Mouse (Mus musculus) liver, embryonic 11.5 days (tissue): ENCODE data around the gene Cradd. TPM values are rescaled to one million over a fixed set of nuclear protein-coding genes. Genes with fewer than 3 reads are reported as not detected.

Source experiments
- ATAC-seq: fragments of 200-750 bp; cut with Nextera tagmentation; replicated peaks from 2 replicates; pipeline ENCODE4 v1.8.0; 2017; ENCODE audit warnings: moderate number of reproducible peaks, mild to moderate bottlenecking, moderate TSS enrichment, moderate library complexity; ENCODE audit not compliant: low FRiP score
- DNase-seq: peaks from one replicate; pipeline ENCODE4 v3.0.0-alpha.2; 2017; ENCODE audit warnings: low spot score
- H3K27ac ChIP-seq: fragments of 300-500 bp; sonication (generic); 2 replicates; pipeline ENCODE4 v1.5.1; 2014; ENCODE audit warnings: mild to moderate bottlenecking, low read depth, low read length, control low read depth
- H3K27me3 ChIP-seq: fragments of 300-500 bp; sonication (generic); replicated peaks from 2 replicates; pipeline ENCODE4 v1.6.1; 2014; ENCODE audit warnings: low read length, mixed read lengths; ENCODE audit not compliant: control insufficient read depth, insufficient read depth
- H3K36me3 ChIP-seq: fragments of 300-500 bp; sonication (generic); 2 replicates; pipeline ENCODE4 v1.6.1; 2014; ENCODE audit warnings: mild to moderate bottlenecking, low read length, moderate library complexity, mixed read lengths; ENCODE audit not compliant: control insufficient read depth, insufficient read depth
- H3K4me1 ChIP-seq: fragments of 300-500 bp; sonication (generic); replicated peaks from 2 replicates; pipeline ENCODE4 v1.6.1; 2014; ENCODE audit warnings: low read length, mixed read lengths; ENCODE audit not compliant: control insufficient read depth, insufficient read depth
- H3K4me2 ChIP-seq: fragments of 300-500 bp; sonication (generic); 2 replicates; pipeline ENCODE4 v1.6.1; 2014; ENCODE audit warnings: mild to moderate bottlenecking, control low read depth, moderate library complexity
- H3K4me3 ChIP-seq: fragments of 300-500 bp; sonication (generic); 2 replicates; pipeline ENCODE4 v1.5.1; 2014; ENCODE audit warnings: low read depth, low read length, control low read depth
- H3K9ac ChIP-seq: fragments of 300-500 bp; sonication (generic); 2 replicates; pipeline ENCODE4 v1.6.1; 2014; ENCODE audit warnings: low read depth, low read length, control low read depth
- H3K9me3 ChIP-seq: fragments of 300-500 bp; sonication (generic); 2 replicates; pipeline ENCODE4 v1.6.1; 2016; ENCODE audit warnings: low read length, inconsistent platforms, mixed read lengths; ENCODE audit not compliant: control insufficient read depth
- WGBS: fragments of 180-500 bp; shearing (Covaris S2); extraction: QIAGEN DNeasy Blood & Tissue Kit; methylation state at CpG from one replicate; pipeline ENCODE4 v1.1.7; 2014; 5-methylcytosine and 5-hydroxymethylcytosine counted together
- polyA plus RNA-seq: library from polyadenylated mRNA; unstranded; fragments of >200 nt; fragmentation: Nextera tagmentation; extraction: Ambion mirVana; gene quantifications from 2 replicates; pipeline ENCODE4 v1.2.1, GENCODE M21; 2014

Cradd gene
- 10.1 and 10.5 TPM in 2 replicates for polyA plus RNA-seq

DNA sequence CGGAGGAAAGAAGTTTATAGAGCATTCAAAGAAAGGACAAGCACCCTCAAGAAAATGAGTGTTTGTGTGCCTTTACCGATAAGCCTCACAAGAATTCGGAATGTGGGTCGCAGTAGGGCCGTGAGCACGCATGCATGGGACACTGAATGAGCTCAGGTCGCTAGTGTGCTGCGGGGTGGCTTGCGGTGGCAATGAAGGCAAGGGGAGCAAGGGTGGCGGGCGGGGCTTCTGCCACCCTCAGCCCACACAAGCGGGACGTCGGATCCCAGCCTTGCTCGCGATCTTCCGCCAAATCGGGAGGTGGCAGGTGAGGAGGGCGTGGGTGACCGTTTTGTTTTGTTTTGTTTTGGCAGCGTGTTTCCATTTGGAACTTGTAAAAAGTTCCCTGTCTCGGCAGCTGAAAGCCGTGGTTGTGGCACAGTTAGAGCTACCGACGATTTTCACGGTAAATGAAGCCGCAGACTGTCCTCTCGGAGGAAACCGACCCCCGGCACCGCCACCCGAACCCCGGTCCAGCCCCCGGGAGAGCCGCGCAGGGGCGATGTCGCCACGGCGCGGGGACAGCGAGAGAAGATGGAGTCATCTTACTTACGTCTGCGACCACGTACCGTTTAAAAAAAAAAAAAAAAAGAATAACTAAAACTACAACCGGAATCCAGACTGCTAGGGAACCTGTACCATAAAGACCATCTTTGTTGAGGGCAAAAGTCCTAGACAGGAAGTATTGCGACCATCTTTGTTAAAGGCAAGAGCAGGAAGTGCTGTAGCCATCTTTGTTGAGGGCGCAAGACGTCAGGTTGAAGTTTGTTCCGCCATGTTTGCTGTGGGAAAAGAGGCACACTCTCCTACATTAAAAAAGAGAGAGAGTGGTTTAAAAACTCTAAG lies at the start of gene Cradd:
TSS of gene Cradd (minus strand) at position 741 of the 885 bp plus-strand sequence.
- H3K4me3 ChIP-seq = peak within 1 kb of the TSS; percentile 74
- peak within 1 kb of the TSS; percentile 87 for H3K9ac ChIP-seq
- H3K27ac ChIP-seq = peak within 1 kb of the TSS; percentile 89
- ATAC-seq (peak; percentile 86), DNase-seq (peak; percentile 80)
- H3K36me3 ChIP-seq = no peaks in the 10 kb centered on the region
- peak within 1 kb of the TSS; percentile 76 for H3K4me2 ChIP-seq
- H3K4me1 ChIP-seq = peaks cover 9% of the 10 kb centered on the region; the same call in 1 of the 2 replicates
- WGBS = under 1% methylated on average over 51 of the region's 51 CpGs
- H3K9me3 ChIP-seq = no peaks in the 10 kb centered on the region
- H3K27me3 ChIP-seq = no peaks in the 10 kb centered on the region

DNA sequence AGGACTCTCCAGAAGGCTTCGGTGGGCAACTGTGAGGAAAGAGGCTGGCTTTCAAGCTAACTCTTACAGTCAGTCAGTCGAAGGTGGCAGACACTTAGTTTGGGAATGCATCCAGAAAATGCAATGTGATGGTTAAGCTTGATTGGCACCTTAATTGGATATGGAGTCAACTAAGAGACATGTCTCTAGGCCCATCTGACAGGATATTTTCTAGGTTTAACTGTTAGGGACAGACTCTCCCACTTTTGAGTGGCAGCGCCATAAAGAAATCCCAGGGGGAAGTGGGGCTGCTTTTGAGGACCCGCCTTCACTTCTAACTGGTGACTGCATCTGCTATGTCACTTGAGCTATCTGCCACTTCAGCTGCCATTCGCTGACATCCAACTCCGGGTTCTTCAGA lies 49.4 kb upstream of the Cradd start:
- DNase-seq = no peak
- Histone ChIP-seq H3K4me2 (no peak overlapping the region), H3K4me3 (no peak overlapping the region), H3K36me3 (no peaks in the 10 kb centered on the region), H3K9ac (no peak overlapping the region), H3K9me3 (no peaks in the 10 kb centered on the region), H3K27me3 (no peaks in the 10 kb centered on the region), H3K4me1 (no peaks in the 10 kb centered on the region), H3K27ac (no peak overlapping the region)
- WGBS = 90% methylated on average over 6 of the region's 6 CpGs
- no peak for ATAC-seq

DNA sequence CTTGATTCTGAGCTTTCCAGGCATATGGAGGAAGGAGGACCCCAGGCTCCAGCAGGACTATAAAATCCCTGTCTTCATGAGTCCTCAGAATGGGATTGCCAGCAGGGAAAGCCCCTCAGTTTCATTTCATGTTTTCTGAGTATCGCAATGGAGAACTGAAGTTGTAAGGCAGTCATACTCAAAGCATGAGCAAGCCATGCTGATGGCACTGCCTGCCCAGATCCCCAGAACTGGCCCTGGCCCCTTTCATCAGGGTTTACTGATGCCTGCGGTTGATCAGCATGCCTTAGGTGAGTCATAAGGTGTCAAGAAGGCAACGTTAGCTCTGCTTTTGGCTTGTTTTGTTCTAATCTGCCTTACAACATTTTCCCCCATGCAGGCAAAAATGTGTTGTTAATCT lies 48.0 kb upstream of the Cradd start:
- no peaks in the 10 kb centered on the region for H3K4me1 ChIP-seq
- no peaks in the 10 kb centered on the region for H3K9me3 ChIP-seq
- WGBS = 82% methylated on average over 3 of the region's 3 CpGs
- no peaks in the 10 kb centered on the region for H3K27me3 ChIP-seq
- ATAC-seq (no peak), DNase-seq (no peak)
- H3K4me2 ChIP-seq = no peak overlapping the region
- H3K9ac ChIP-seq = no peak overlapping the region
- no peak overlapping the region for H3K27ac ChIP-seq
- H3K36me3 ChIP-seq = no peaks in the 10 kb centered on the region
- no peak overlapping the region for H3K4me3 ChIP-seq

DNA sequence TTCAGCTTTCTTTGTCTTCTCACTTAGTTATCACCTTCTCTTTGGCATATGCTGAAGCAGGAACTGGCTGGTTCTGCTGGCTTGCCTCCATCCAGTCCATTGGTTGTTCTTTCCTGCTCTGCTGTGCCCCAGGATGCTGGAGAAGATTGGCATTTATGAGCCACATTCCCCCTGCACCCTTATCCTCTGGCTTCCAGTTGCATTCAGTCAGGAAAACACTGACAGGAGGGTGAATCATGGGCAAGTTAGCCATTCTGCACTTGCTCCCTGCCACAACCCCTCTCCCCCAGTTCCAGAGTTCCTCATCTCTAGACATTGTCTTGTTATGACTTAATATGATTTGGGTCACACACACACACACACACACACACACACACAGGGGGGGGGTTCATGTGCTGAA lies 45.3 kb upstream of the Cradd start:
- Histone ChIP-seq H3K9me3 (no peaks in the 10 kb centered on the region), H3K36me3 (no peaks in the 10 kb centered on the region), H3K4me3 (no peak overlapping the region), H3K4me1 (no peaks in the 10 kb centered on the region), H3K27me3 (no peaks in the 10 kb centered on the region), H3K27ac (no peak overlapping the region), H3K4me2 (no peak overlapping the region), H3K9ac (no peak overlapping the region)
- DNase-seq (no peak), ATAC-seq (no peak)

DNA sequence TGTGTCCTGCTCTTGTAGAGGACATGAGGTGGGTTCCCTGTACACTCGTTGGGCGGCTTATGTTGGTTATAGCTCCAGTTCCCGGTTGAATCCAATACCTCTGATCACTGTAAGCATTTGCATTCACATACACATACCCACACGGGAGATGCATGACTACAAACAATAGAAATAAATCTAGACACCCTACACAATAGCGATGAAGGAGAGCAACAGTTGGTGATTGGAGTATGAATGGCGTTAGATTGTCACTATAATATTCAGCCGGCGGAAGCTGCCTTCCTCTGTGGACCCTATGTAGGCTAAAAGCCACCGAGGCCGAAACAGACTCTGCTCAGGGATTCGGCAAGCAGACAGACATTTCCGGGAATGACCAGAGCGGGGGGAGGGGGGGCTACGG lies 44.2 kb upstream of the Cradd start:
- DNase-seq (no peak), ATAC-seq (no peak)
- Histone ChIP-seq H3K27me3 (no peaks in the 10 kb centered on the region), H3K36me3 (no peaks in the 10 kb centered on the region), H3K4me1 (no peaks in the 10 kb centered on the region), H3K9me3 (no peaks in the 10 kb centered on the region), H3K27ac (no peak overlapping the region), H3K4me3 (no peak overlapping the region), H3K9ac (no peak overlapping the region), H3K4me2 (no peak overlapping the region)
- WGBS = 87% methylated on average over 14 of the region's 14 CpGs

DNA sequence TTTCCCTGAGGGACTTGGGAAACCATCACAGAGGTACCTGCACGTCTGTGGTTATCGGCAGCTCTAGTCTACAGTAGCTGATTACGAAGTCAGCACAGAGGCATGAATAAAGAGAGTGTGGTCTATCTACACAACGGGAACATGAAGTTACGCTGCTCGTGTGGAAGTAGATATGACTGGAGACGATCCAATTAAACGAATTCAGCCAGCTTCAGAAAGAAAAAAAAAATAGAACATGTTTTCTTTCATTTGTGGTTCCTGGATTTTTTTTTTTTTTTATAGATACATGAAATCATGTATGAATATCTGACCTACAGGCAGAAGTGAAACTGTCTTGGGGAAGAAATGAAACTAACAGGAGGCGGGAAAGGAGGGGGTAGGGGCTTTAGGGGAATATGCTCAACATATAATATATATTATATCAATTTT lies 43.7 kb upstream of the Cradd start:
- no peak for ATAC-seq
- no peaks in the 10 kb centered on the region for H3K9me3 ChIP-seq
- 87% methylated on average over 9 of the region's 9 CpGs for WGBS

DNA sequence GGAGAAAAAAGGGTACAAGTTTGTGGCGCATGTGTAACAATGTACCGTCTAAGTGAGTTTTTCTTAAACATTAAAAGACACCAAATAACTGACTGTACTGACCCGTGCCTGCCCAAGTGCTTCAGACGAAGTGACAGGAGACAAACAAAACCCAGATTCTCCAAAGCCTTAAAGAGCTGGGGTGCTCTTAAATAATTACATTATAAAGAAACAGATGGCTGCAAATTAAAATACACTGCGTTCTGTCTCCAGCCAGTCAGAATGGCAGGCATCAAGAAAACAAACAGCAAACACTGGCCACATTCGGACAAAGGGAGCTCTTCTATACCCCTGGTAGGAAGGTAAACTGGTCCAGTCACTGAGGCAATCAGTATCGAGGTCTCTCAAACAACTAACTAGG lies 43.3 kb upstream of the Cradd start:
- Histone ChIP-seq H3K27me3 (no peaks in the 10 kb centered on the region), H3K36me3 (no peaks in the 10 kb centered on the region), H3K9ac (no peak overlapping the region), H3K9me3 (no peaks in the 10 kb centered on the region), H3K4me1 (no peaks in the 10 kb centered on the region), H3K4me3 (no peak overlapping the region), H3K27ac (no peak overlapping the region), H3K4me2 (no peak overlapping the region)
- no peak for ATAC-seq
- WGBS = 84% methylated on average over 7 of the region's 7 CpGs
- DNase-seq = no peak

More for the DNA sequence above, 43.7 kb upstream of the Cradd start:
- H3K9ac ChIP-seq = no peak overlapping the region
- no peaks in the 10 kb centered on the region for H3K4me1 ChIP-seq
- no peak for DNase-seq
- H3K4me3 ChIP-seq = no peak overlapping the region
- no peaks in the 10 kb centered on the region for H3K36me3 ChIP-seq
- no peaks in the 10 kb centered on the region for H3K27me3 ChIP-seq
- no peak overlapping the region for H3K27ac ChIP-seq
- no peak overlapping the region for H3K4me2 ChIP-seq

DNA sequence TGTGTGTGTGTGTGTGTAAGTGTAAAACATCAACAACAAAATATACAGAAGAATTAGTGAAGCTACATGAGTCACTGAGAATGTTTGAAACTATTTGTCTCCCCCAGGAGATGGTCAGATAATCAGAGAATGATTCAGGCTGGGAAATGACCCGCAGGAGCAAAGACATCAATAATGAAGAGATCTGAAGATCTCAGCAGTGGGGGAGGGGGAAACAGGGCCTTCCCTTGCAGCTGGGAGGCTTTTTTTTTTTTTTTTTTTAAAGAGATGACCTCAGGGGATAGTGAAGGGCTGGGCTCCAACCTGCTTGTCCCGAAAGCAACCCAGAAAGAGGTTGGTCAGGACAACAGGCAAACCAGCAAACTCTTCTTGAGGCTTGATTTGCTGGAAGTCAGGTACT lies 38.4 kb upstream of the Cradd start:
- Histone ChIP-seq H3K9me3 (no peaks in the 10 kb centered on the region), H3K4me3 (no peak overlapping the region), H3K9ac (no peak overlapping the region), H3K36me3 (no peaks in the 10 kb centered on the region), H3K27me3 (no peaks in the 10 kb centered on the region), H3K4me1 (no peaks in the 10 kb centered on the region), H3K4me2 (no peak overlapping the region), H3K27ac (no peak overlapping the region)
- DNase-seq = no peak
- WGBS = 35% methylated on average over 2 of the region's 2 CpGs
- no peak for ATAC-seq

DNA sequence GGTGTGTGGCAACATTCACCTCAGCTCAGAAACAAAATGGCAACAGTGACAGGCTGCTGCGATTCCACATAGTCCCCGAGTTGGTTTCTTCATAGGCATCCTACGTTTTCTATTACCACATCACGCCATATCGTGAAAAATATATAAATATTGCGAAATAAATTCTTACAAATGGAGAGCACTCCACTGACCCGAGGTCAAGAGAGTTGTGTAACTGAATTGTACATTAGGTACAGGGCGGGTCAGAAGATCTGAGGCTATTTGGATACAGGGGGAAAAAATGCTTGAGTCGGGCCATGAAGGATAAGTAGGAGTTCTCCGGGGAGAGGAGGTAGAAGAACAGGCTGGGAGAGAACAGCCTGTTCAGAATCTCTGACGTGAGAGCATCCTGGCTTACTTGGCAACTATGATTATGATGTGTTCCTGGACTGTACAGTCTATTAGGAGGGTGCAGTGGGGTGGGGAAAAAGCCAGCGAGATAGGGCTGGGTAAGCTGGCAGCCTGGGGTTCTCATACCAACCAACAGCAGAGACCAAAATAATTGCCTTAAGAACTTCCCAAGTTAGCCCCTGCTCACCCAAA lies 37.4 kb upstream of the Cradd start:
- H3K4me1 ChIP-seq = no peaks in the 10 kb centered on the region
- no peak overlapping the region for H3K27ac ChIP-seq
- H3K9ac ChIP-seq = no peak overlapping the region
- no peak overlapping the region for H3K4me3 ChIP-seq
- H3K27me3 ChIP-seq = no peaks in the 10 kb centered on the region
- H3K4me2 ChIP-seq = no peak overlapping the region
- H3K9me3 ChIP-seq = no peaks in the 10 kb centered on the region
- DNase-seq = no peak
- H3K36me3 ChIP-seq = no peaks in the 10 kb centered on the region
- WGBS = 84% methylated on average over 12 of the region's 12 CpGs
- ATAC-seq = no peak
